Mouse (Mus musculus) testis, adult 2 months (tissue): ENCODE results near the gene Sh2d5. TPM values are rescaled to one million over a fixed set of nuclear protein-coding genes. Genes with fewer than 3 reads are reported as not detected.
A peak's percentile ranks its signal among the peaks of the same experiment; 100 is the strongest.

Source experiments
- H3K27ac ChIP-seq: fragments of 200-500 bp; 2 replicates; pipeline ENCODE4 v1.5.1; 2012; ENCODE audit warnings: low read depth, low read length; ENCODE audit not compliant: control insufficient read depth, insufficient read depth
- H3K27me3 ChIP-seq: fragments of 200-500 bp; 2 replicates; pipeline ENCODE4 v1.6.1; 2012; ENCODE audit warnings: mild to moderate bottlenecking, low read length, moderate library complexity; ENCODE audit not compliant: control insufficient read depth, insufficient read depth
- H3K36me3 ChIP-seq: fragments of 200-500 bp; 2 replicates; pipeline ENCODE4 v1.6.1; 2012; ENCODE audit warnings: mild to moderate bottlenecking, low read length; ENCODE audit not compliant: control insufficient read depth, insufficient read depth
- H3K4me1 ChIP-seq: fragments of 200-500 bp; 2 replicates; pipeline ENCODE4 v1.6.1; 2012; ENCODE audit warnings: low read length; ENCODE audit not compliant: control insufficient read depth, insufficient read depth
- H3K4me3 ChIP-seq: fragments of 200-500 bp; 2 replicates; pipeline ENCODE4 v1.5.1; 2012; ENCODE audit warnings: low read depth, mild to moderate bottlenecking, low read length, moderate library complexity, mixed read lengths; ENCODE audit not compliant: control insufficient read depth
- CTCF ChIP-seq: fragments of 200-500 bp; IDR thresholded peaks from 2 replicates; pipeline ENCODE4 v1.5.1; 2012; ENCODE audit warnings: low read depth, mild to moderate bottlenecking, inconsistent platforms, low read length, moderate library complexity; ENCODE audit not compliant: control insufficient read depth, insufficient read depth, insufficient replicate concordance
- POLR2A ChIP-seq: fragments of 200-500 bp; IDR thresholded peaks from 2 replicates; pipeline ENCODE4 v1.6.1; 2012; ENCODE audit warnings: low read depth, mild to moderate bottlenecking, inconsistent platforms, low read length, moderate library complexity; ENCODE audit not compliant: control insufficient read depth
- polyA plus RNA-seq: library from polyadenylated mRNA; depleted of rRNA; stranded (reverse); fragments of >200 nt; gene quantifications from 2 replicates; pipeline ENCODE4 v1.2.3, GENCODE M21; 2012

Gene Sh2d5
- polyA plus RNA-seq, 1 experiment, result 1.1 TPM

DNA sequence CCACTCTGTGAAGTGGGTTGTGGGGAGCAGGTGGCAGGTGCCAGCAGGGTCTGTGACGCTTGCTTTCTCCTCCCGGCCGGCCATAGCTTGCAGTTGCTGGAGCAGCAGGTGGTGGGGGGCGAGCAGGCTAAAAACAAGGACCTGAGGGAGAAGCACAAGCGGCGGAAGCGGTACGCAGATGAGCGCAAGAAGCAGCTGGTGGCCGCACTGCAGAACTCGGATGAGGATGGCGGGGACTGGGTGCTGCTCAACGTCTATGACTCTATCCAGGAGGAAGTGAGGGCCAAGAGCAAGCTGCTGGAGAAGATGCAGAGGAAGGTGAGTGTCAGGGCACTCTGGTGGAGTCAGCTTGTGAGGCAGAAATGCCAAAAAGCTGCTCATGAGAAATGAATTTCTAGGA, 41.8 kb downstream of the Sh2d5 start:
- no peak for TF ChIP-seq POLR2A
- no peak for TF ChIP-seq CTCF
- Histone ChIP-seq H3K27ac (no peak overlapping the region), H3K4me3 (no peak overlapping the region), H3K4me1 (no peaks in the 10 kb centered on the region; the same call in 1 of the 2 replicates), H3K27me3 (no peaks in the 10 kb centered on the region), H3K36me3 (no peaks in the 10 kb centered on the region)

- Histone ChIP-seq H3K27me3 (no peaks in the 10 kb centered on the region), H3K27ac (no peak overlapping the region), H3K36me3 (no peaks in the 10 kb centered on the region), H3K4me1 (no peaks in the 10 kb centered on the region), H3K4me3 (no peak overlapping the region)
- TF ChIP-seq CTCF (no peak), POLR2A (no peak)
Measured at GRCm38 (mm10) chr4:138293261-138293948, 43.2 kb downstream of the Sh2d5 start.

DNA sequence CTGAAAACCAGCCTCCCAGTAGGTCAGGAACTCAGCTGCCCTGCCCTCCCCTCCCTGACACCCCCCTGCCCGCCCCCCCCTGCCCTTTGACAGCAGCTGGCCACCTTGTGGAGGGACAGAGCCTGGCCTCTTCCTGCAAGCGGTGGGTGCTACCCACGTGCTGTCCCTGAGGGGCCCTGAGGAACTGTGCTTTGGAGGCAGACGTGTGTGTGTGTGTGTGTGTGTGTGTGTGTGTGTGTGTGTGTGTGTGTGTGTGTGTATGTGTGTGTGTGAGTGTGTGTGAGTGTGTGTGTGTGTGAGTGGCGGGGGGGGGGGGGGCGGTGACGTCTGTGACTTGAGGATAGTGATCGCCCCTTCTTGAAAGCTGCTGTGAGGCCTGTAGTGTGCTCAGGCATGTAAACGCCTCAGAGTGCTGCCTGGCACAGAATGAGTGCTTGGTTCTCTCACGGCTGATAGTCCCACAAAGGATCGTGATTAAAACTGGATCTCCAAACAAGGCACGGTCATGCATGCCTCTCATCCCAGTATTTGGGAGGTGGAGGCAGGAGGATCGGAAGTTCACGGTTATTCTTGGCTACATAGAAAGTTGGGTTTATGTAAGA, 43.8 kb downstream of the Sh2d5 start:
- TF ChIP-seq POLR2A, result no peak
- no peak for TF ChIP-seq CTCF
- H3K36me3 ChIP-seq, result no peaks in the 10 kb centered on the region
- H3K4me3 ChIP-seq, result no peak overlapping the region
- no peaks in the 10 kb centered on the region for H3K4me1 ChIP-seq
- no peaks in the 10 kb centered on the region for H3K27me3 ChIP-seq
- no peak overlapping the region for H3K27ac ChIP-seq

DNA sequence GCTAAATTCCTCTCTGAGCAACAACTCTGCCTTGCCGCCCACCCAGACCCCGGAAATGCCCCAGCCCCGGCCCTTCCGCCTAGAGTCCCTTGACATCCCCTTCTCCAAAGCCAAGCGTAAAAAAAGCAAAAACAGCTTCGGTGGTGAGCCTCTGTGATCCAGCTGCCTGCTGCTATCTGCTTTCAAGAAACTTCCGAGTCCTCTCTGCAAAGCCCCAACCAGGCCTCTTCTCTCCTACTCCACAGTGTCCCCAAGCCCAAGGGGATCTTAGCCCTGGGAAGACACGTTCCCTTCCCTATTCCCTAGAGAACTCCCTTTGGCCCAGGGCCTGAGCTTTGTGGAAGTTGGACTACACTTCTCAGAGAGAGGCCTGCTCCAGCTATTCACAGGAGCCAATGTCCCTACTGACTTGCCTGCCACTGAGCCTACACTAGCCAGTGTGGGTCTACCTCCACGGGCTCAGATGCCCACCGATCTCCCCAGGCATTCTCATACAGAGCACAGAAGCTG, 51.1 kb downstream of the Sh2d5 start:
- H3K27me3 ChIP-seq, result no peaks in the 10 kb centered on the region
- H3K4me1 ChIP-seq, result peaks cover 5% of the 10 kb centered on the region
- H3K4me3 ChIP-seq, result no peak overlapping the region
- TF ChIP-seq POLR2A, result no peak
- TF ChIP-seq CTCF, result no peak
- no peaks in the 10 kb centered on the region for H3K36me3 ChIP-seq
- H3K27ac ChIP-seq, result no peak overlapping the region

- Histone ChIP-seq H3K36me3 (no peaks in the 10 kb centered on the region), H3K27ac (no peak overlapping the region), H3K4me3 (no peak overlapping the region), H3K4me1 (peaks cover 5% of the 10 kb centered on the region), H3K27me3 (no peaks in the 10 kb centered on the region)
- TF ChIP-seq CTCF (no peak), POLR2A (no peak)
Measured at GRCm38 (mm10) chr4:138303011-138303410, 52.8 kb downstream of the Sh2d5 start.

- Histone ChIP-seq H3K27me3 (no peaks in the 10 kb centered on the region), H3K36me3 (no peaks in the 10 kb centered on the region), H3K4me3 (peak overlapping the region; percentile 78), H3K4me1 (peaks cover 5% of the 10 kb centered on the region), H3K27ac (peak overlapping the region; percentile 74; the same call in 1 of the 2 replicates)
- no peak for TF ChIP-seq CTCF
- TF ChIP-seq POLR2A, result no peak
Measured at GRCm38 (mm10) chr4:138303742-138304141, 53.5 kb downstream of the Sh2d5 start.

- peak; percentile 76 for TF ChIP-seq POLR2A
- no peak for TF ChIP-seq CTCF
- Histone ChIP-seq H3K4me1 (peaks cover 5% of the 10 kb centered on the region), H3K27ac (peak within 1 kb of the TSS; percentile 74), H3K27me3 (no peaks in the 10 kb centered on the region), H3K36me3 (no peaks in the 10 kb centered on the region), H3K4me3 (peak within 1 kb of the TSS; percentile 78)
Measured at GRCm38 (mm10) chr4:138304340-138305104, 54.3 kb downstream of the Sh2d5 start, which contains the start of gene Ddost. Gene Ddost (plus strand): TSS chr4:138304730.
